Mouse (Mus musculus) kidney, adult 2 months (tissue): Measurements from ENCODE around the gene Hoxb8. TPM values are rescaled to one million over a fixed set of nuclear protein-coding genes. Genes with fewer than 3 reads are reported as not detected.

Experiments used
- DNase-seq: peaks from one replicate; pipeline ENCODE4 v3.0.0; 2021
- H3K27ac ChIP-seq: fragments of 200-500 bp; 2 replicates; pipeline ENCODE4 v1.5.1; 2012; ENCODE audit warnings: low read depth, low read length, control low read depth, inconsistent platforms; ENCODE audit not compliant: insufficient read depth
- H3K27me3 ChIP-seq: fragments of 200-500 bp; replicated peaks from 2 replicates; pipeline ENCODE4 v1.6.1; 2012; ENCODE audit warnings: mild to moderate bottlenecking, moderate library complexity, low read length, inconsistent platforms; ENCODE audit not compliant: control insufficient read depth, insufficient read depth
- H3K36me3 ChIP-seq: fragments of 200-500 bp; 2 replicates; pipeline ENCODE4 v1.6.1; 2012; ENCODE audit warnings: mild to moderate bottlenecking, moderate library complexity, low read length, inconsistent platforms; ENCODE audit not compliant: control insufficient read depth, insufficient read depth
- H3K4me1 ChIP-seq: fragments of 200-500 bp; 2 replicates; pipeline ENCODE4 v1.6.1; 2011; ENCODE audit warnings: low read length; ENCODE audit not compliant: control insufficient read depth, insufficient read depth
- H3K4me3 ChIP-seq: fragments of 200-500 bp; 2 replicates; pipeline ENCODE4 v1.5.1; 2011; ENCODE audit warnings: mild to moderate bottlenecking, low read depth, low read length, control low read depth; ENCODE audit not compliant: insufficient read depth
- CTCF ChIP-seq: fragments of 200-500 bp; conservative IDR thresholded peaks from 2 replicates; pipeline ENCODE4 v1.5.1; 2011; ENCODE audit warnings: low read depth, mild to moderate bottlenecking, control low read depth, low read length, moderate library complexity, mixed read lengths; ENCODE audit not compliant: insufficient read depth, insufficient read length
- POLR2A ChIP-seq: fragments of 200-500 bp; IDR thresholded peaks from one replicate; pipeline ENCODE4 v1.6.1; 2011; ENCODE audit warnings: low read depth, low read length, control low read depth
- WGBS: fragments of 180-500 bp; shearing (Covaris S2); methylation state at CpG from one replicate; pipeline ENCODE4 v1.1.7; 2018; 5-methylcytosine and 5-hydroxymethylcytosine counted together
- polyA plus RNA-seq: library from polyadenylated mRNA; depleted of rRNA; stranded (reverse); fragments of >200 nt; gene quantifications from 2 replicates; pipeline ENCODE4 v1.2.3, GENCODE M21; 2012

The Hoxb8 gene
- polyA plus RNA-seq, 1 experiment = 51.7 TPM

DNA sequence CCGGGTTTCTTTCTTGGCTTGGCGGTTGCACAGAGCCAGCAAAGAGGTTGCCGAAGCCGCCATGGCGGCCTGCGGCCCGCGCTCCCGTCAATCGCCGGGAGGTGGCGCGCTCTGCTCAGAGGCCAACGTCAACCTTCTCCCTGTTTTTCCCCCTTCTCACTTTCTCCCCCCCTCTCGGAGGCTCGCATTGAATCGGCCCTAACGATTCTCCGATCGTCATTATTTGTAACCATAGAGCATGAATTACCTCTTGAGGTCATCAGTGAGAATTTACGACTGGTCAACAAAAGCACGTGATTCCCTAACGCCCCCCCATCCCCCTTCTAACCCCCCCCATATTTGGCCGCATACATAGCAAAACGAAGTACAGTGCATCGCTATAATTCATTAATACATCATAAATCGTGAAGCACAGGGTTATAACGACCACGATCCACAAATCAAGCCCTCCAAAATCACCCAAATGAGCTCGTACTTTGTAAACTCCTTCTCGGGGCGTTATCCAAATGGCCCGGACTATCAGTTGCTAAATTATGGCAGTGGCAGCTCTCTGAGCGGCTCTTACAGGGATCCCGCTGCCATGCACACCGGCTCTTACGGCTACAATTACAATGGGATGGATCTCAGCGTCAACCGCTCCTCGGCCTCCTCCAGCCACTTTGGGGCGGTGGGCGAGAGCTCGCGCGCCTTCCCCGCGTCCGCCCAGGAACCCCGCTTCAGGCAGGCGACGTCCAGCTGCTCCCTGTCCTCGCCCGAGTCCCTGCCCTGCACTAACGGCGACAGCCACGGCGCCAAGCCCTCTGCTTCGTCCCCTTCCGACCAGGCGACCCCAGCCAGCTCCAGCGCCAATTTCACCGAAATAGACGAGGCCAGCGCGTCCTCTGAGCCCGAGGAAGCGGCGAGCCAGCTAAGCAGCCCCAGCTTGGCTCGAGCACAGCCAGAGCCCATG, 21.7 kb downstream of the Hoxb8 start, which contains the start of gene Hoxb5:
TSS of gene Hoxb5 (plus strand) at position 186 of the 949 bp plus-strand sequence.
- TF ChIP-seq POLR2A (no peak), CTCF (peak; percentile 79)
- Histone ChIP-seq H3K27me3 (no peaks in the 10 kb centered on the region), H3K27ac (peak within 1 kb of the TSS; percentile 92), H3K36me3 (peaks cover 2% of the 10 kb centered on the region; the same call in 1 of the 2 replicates), H3K4me3 (peak within 1 kb of the TSS; percentile 55), H3K4me1 (peaks cover 7% of the 10 kb centered on the region; the same call in 1 of the 2 replicates)
- WGBS = 2% methylated on average over 69 of the region's 69 CpGs
- peak; percentile 94 for DNase-seq

DNA sequence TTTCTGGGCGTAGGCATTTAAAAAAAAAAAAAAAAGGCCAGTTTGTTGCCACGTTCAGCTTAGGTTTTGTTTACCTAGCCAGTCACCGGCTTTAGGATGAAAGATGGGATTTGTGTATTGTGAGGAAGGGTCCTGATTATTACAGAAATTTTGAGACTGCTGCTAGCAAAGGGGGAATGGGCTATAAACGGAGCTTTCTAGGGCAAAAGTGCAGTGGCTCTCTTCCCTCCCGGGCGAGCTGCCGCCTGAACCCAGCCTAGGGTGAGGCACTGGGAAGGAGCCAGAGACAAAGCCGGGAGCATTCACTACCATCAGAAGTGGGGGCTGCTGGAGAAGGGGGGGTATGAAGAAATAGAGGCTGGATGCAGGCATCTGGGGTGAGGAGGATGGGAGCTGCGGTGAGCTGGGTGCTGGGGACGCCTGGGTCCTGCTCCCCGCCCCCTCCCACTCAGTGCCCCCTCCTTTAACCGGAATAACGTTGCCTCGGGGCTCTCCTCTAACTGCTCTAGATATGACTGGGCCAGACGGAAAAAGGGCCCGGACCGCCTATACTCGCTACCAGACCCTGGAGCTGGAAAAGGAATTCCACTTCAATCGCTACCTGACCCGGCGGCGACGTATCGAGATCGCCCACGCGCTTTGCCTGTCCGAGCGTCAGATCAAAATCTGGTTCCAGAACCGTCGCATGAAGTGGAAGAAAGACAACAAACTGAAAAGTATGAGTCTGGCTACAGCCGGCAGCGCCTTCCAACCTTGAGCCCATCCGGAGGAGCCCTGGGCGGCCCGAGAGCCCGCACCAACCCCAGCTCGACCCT, 22.9 kb downstream of the Hoxb8 start:
- H3K27me3 ChIP-seq = no peaks in the 10 kb centered on the region
- TF ChIP-seq POLR2A (no peak), CTCF (no peak)
- WGBS = 16% methylated on average over 38 of the region's 38 CpGs
- H3K36me3 ChIP-seq = peaks cover 2% of the 10 kb centered on the region; the same call in 1 of the 2 replicates
- H3K27ac ChIP-seq = peak overlapping the region; percentile 92
- no peak for DNase-seq
- H3K4me3 ChIP-seq = peak overlapping the region; percentile 58
- H3K4me1 ChIP-seq = peaks cover 7% of the 10 kb centered on the region; the same call in 1 of the 2 replicates

GRCm38 (mm10) chr11:96305505-96306182, 23.9 kb downstream of the Hoxb8 start:
- WGBS = 40% methylated on average over 6 of the region's 6 CpGs
- H3K27ac ChIP-seq = peak overlapping the region; percentile 92
- peaks cover 12% of the 10 kb centered on the region; the same call in 1 of the 2 replicates for H3K4me1 ChIP-seq
- no peaks in the 10 kb centered on the region for H3K27me3 ChIP-seq
- peak overlapping the region; percentile 57 for H3K4me3 ChIP-seq
- peaks cover 2% of the 10 kb centered on the region; the same call in 1 of the 2 replicates for H3K36me3 ChIP-seq
- DNase-seq = peak; percentile 33
- TF ChIP-seq CTCF (no peak), POLR2A (no peak)

DNA sequence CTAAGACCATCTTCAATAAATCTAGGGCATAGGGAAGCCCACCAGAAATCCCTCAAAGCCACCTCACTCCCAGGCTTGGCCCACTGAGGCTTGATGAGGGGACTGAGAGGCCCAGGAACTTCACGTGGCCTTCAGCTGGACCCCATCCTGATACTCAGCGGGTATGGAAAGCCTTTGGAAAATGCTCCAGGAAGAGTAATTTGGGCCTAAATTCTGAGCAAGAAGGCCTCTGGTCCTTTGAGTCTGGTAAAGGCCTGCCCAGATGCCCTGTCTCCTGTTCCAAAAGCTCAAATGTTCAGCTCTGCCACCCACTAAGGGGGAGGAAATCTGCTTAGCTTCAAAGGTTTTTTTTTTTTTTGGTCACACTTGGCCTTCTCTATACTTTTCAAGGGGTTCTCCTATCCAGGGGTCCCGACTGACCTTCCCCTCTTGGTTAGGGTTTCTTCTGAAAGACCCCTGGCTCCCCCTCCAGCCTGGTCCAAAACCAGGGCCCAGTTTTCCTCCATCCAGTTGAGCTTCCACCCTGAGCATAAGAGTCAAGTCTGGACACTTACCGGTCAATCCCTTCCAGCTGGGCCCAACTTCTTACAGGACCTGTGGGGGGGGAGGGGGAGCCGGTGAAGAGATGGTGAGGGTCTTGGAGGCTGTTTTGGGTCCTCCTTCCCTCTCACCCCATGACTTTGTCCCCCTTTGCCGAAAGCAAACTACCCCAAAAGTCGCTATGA, 24.6 kb downstream of the Hoxb8 start:
- H3K4me3 ChIP-seq = peak overlapping the region; percentile 57
- H3K27ac ChIP-seq = peak overlapping the region; percentile 92
- WGBS = 34% methylated on average over 7 of the region's 7 CpGs
- no peaks in the 10 kb centered on the region for H3K27me3 ChIP-seq
- peak; percentile 29 for DNase-seq
- no peaks in the 10 kb centered on the region; the same call in 1 of the 2 replicates for H3K36me3 ChIP-seq
- H3K4me1 ChIP-seq = peaks cover 12% of the 10 kb centered on the region; the same call in 1 of the 2 replicates
- TF ChIP-seq POLR2A (no peak), CTCF (no peak)

DNA sequence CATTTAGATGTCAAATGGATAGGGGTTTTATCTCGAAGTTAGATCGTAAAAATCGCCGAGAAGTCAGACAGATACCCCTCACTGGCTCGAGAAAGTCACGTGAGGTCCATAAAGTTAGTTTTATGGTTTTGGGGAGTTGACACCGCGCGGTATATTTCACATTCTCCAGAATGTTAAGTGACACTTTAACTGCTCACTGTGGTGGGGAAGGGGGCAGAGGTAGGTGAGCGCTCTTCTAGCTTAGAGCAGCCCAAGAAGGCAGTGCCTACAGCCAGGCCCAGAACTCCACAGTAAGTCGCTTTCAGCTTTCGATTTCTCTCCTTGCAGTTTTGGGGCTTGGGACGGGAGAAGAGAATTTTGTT, 25.2 kb downstream of the Hoxb8 start:
- WGBS = 27% methylated on average over 13 of the region's 13 CpGs
- TF ChIP-seq CTCF = no peak
- no peak for TF ChIP-seq POLR2A
- peak overlapping the region; percentile 57 for H3K4me3 ChIP-seq

DNA sequence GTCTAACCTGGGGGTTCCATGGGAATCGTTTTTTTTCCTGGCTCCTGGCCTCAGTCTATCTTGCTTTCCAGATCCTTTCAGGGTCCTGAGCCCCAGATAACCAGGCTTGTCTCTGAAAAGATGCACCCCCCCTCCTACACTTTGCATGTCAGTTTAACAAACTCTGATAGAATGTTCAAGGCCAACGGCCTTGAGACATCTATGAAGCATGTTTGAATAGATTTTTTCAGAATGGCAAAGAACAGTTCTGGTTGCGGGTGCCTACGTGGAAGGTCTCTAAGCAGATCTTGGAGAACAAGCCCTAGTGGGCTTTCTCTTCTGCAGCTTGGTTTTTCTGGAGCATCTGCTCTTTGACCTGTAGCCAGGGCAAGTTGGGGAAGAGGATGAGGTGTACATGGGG, 27.1 kb downstream of the Hoxb8 start:
- H3K27me3 ChIP-seq = no peaks in the 10 kb centered on the region
- peak overlapping the region; percentile 33 for H3K4me3 ChIP-seq
- 29% methylated on average over 4 of the region's 4 CpGs for WGBS
- no peaks in the 10 kb centered on the region for H3K36me3 ChIP-seq
- peaks cover 17% of the 10 kb centered on the region; the same call in 1 of the 2 replicates for H3K4me1 ChIP-seq
- peak; percentile 21 for DNase-seq
- TF ChIP-seq POLR2A (no peak), CTCF (no peak)
- peak overlapping the region; percentile 92 for H3K27ac ChIP-seq

More for the DNA sequence above, 25.2 kb downstream of the Hoxb8 start:
- peak; percentile 73 for DNase-seq
- peaks cover 12% of the 10 kb centered on the region; the same call in 1 of the 2 replicates for H3K4me1 ChIP-seq
- no peaks in the 10 kb centered on the region for H3K27me3 ChIP-seq
- no peaks in the 10 kb centered on the region; the same call in 1 of the 2 replicates for H3K36me3 ChIP-seq
- peak overlapping the region; percentile 92 for H3K27ac ChIP-seq
